Mouse (Mus musculus): ENCODE results near the gene Wdr5b.

- TF ChIP-seq CTCF (IDR thresholded peaks at IDR 0.05; ENCODE audit: low read depth) (no peak), EP300 (optimal IDR thresholded peaks at IDR 0.05) (no peak)
These were observed 15.4 kb downstream of the Wdr5b start for GRCm38 (mm10) chr16:36056416-36056815.
